Mouse (Mus musculus): ENCODE results near the gene Csad. TPM values are rescaled to one million over a fixed set of nuclear protein-coding genes. Genes with fewer than 3 reads are reported as not detected.

Gene Csad
- polyA plus RNA-seq (2016; fragmentation: Nextera tagmentation; extraction: Ambion mirVana) = 34.0 and 35.5 TPM in 2 replicates

DNA sequence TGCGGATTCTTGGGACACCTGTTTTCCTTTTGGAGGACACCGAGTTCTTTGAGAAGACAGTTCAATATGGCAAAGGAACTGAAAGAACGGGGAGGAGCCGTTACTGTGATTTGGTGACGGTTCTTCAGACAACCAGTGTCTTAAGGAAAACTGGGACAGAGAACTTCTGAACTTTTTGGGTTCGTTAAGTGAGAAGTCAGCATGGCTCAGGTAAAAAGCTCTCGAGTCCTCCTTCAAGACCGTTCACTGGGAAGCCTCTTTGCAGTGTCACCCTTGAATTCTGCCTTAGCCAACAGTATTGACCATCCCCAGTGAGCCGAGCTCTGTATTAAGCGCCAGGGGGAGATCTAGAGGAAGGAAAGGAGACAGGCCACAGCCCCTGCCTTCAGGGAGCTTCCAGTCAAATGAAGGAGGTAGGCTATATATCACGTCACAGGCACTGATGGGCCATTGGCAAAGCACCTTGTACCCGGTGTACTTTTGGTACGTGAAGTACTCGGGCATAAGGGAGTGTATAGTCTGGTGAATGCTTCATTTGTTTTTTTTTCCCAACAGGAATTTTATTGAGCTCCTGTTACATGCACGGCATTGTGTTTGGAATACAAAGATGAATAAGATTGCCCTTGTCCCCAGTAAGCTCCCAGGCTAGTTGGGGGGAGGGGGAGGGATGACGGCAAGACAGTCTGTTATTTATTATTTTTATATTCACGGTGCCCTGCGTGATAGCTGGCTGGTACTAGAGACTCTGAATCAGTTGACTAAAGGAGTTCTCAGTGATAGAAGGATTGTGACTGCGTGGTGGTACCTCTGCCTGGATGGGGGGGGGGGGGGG, at the start of gene Csad:
Gene Csad, minus strand, starts transcription at position 51 of the 832 bp plus-strand sequence.
- peak within 1 kb of the TSS; percentile 86 for H3K4me3 ChIP-seq
- no peaks in the 10 kb centered on the region for H3K27me3 ChIP-seq (ENCODE audit: insufficient read depth, poor library complexity, severe bottlenecking)
- no peak for DNase-seq (ENCODE audit: low spot score)
- no peaks in the 10 kb centered on the region for H3K9me3 ChIP-seq
- peak within 1 kb of the TSS; percentile 99 for H3K27ac ChIP-seq
- 72% methylated on average over 19 of the region's 19 CpGs for WGBS
- H3K4me1 ChIP-seq (replicated peaks) = peaks cover 28% of the 10 kb centered on the region
- peaks cover 57% of the 10 kb centered on the region for H3K36me3 ChIP-seq

DNA sequence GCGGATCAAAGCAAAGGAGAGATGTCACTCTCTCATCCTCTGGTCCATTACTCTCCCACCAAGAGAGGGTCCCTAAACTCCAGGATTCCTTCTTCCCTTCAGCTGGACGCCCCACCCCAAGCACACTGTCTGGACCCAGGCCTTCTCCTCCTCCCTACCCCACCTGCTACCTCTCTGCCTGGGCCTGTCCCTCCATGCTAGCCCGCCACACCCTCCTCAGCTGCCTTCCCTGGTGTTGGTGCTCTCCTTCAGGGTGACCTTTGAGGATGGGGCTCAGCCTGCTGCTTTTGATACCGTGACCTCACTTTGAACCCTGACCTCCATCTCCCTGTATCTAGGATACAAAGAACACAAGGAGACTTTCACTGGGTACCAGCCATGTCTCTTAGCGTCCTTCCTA, 46.0 kb upstream of the Csad start:
- no peak overlapping the region for H3K4me3 ChIP-seq
- 47% methylated on average over 5 of the region's 5 CpGs for WGBS
- H3K9me3 ChIP-seq = no peaks in the 10 kb centered on the region
- H3K27ac ChIP-seq = 0 out of 2 replicates have a peak overlapping the region, but pooled peaks have one; percentile 19
- H3K4me1 ChIP-seq (replicated peaks) = peaks cover 74% of the 10 kb centered on the region
- peaks cover 92% of the 10 kb centered on the region for H3K27me3 ChIP-seq (ENCODE audit: insufficient read depth, poor library complexity, severe bottlenecking)
- no peaks in the 10 kb centered on the region for H3K36me3 ChIP-seq
- DNase-seq (ENCODE audit: low spot score) = no peak

DNA sequence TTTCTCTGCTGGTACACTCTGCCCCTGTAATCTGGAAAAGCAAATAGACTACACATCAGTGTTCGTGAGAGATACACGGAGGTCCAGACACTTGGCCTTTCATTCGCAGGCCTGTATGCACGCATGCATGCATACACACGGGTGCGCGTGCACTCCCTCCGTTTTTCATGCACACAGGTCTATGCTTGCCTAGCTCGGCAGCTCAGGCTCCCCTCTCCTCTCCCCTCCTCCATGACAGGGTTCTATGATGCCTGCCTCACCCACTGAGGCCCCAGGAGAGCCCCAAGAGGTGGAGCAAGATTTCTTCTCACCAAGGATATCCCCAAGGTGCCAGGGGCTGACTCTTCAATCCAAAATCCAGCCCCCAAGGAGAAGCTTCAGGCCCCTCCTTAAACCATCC, 45.4 kb upstream of the Csad start:
- Histone ChIP-seq H3K9me3 (no peaks in the 10 kb centered on the region), H3K4me3 (peak overlapping the region; percentile 68; the same call in 1 of the 2 replicates), H3K27me3 (ENCODE audit: insufficient read depth, poor library complexity, severe bottlenecking) (peaks cover 92% of the 10 kb centered on the region), H3K4me1 (replicated peaks) (peaks cover 74% of the 10 kb centered on the region), H3K36me3 (no peaks in the 10 kb centered on the region), H3K27ac (peak overlapping the region; percentile 71)
- WGBS = 47% methylated on average over 9 of the region's 9 CpGs
- no peak for DNase-seq (ENCODE audit: low spot score)

DNA sequence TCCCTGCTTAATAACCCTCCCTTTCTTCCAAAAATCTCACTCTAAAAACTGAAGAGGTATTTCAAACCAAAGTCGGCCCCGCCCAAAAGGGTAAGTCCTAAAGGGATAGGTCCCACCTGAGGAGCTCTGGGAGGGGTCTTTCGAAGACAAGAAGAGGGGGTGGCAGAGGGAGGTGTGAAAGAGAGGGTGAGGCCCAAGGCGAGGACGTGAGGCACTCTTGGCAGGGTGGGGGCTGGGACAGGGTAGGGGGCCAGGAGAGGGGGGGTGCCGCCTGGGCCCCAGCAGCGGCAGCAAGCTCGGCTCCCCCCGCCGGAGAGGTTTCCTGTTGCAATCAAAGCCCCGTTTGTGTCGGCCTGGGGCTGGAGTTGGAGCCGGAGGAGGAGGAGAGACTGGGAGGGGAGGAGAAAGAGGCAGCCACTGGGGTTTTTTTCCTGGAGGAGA, 44.7 kb upstream of the Csad start:
- H3K4me1 ChIP-seq (replicated peaks) = peaks cover 76% of the 10 kb centered on the region
- 2% methylated on average over 13 of the region's 13 CpGs for WGBS
- H3K9me3 ChIP-seq = no peaks in the 10 kb centered on the region
- H3K27me3 ChIP-seq (ENCODE audit: insufficient read depth, poor library complexity, severe bottlenecking) = peaks cover 94% of the 10 kb centered on the region
- H3K27ac ChIP-seq = peak overlapping the region; percentile 71
- H3K4me3 ChIP-seq = peak overlapping the region; percentile 68
- no peaks in the 10 kb centered on the region for H3K36me3 ChIP-seq
- peak; percentile 58 for DNase-seq (ENCODE audit: low spot score)

DNA sequence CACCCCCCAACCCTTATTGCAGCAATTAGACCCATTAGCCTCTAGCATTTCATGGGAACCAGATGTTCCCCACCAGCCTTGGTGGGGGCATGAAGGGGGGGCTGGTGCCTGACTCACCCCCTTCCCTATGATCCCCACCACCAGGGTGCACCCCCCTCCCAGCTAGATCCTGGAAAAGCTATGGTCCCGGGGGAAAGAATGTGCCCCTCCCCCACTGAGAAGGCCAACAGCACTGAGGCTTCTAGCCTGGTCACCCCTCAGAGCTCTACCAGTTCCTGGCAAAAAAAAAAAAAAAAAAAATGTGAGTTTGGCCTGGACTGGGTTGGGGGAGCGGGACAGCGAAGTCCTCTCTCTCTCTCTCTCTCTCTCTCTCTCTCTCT, 44.3 kb upstream of the Csad start:
- peaks cover 94% of the 10 kb centered on the region for H3K27me3 ChIP-seq (ENCODE audit: insufficient read depth, poor library complexity, severe bottlenecking)
- WGBS = 0% methylated on average over 1 of the region's 3 CpGs
- peak; percentile 42 for DNase-seq (ENCODE audit: low spot score)
- peak overlapping the region; percentile 68 for H3K4me3 ChIP-seq
- no peaks in the 10 kb centered on the region for H3K9me3 ChIP-seq
- H3K36me3 ChIP-seq = no peaks in the 10 kb centered on the region
- peaks cover 80% of the 10 kb centered on the region for H3K4me1 ChIP-seq (replicated peaks)
- H3K27ac ChIP-seq = peak overlapping the region; percentile 71

DNA sequence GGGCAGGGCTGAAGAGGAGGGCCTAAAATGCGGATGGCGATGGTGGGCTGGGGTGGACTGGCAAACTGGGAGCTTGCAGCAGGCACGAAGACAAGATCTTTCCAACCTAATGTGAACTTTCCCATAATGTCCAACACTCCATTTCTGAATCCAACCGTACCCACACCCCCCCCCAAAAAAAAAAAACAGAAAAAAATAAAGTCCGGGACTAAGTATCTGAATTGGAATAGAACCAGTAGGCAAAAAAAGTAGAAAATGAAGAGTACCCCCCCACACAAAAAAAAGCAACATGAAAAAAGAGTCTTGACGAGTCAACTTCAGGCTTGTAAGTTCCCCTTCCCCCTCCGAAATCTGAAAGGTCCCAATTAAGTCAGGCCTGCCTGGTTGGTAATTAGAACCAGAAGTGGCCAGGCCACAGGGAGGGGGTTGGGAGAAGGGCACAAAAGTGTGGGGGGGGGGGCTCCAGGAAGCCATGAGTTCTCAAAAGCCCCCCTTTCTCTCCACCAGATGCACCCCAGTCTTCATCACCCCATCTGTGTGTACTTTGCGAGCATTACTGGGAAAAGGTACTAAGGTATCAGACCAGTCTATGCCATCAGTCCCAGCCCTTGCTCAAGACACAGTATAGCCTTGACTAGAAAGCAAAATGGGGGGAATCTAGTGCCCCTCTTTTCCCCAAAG, 43.7 kb upstream of the Csad start:
- H3K36me3 ChIP-seq = no peaks in the 10 kb centered on the region
- peak; percentile 52 for DNase-seq (ENCODE audit: low spot score)
- 5% methylated on average over 8 of the region's 8 CpGs for WGBS
- H3K27me3 ChIP-seq (ENCODE audit: insufficient read depth, poor library complexity, severe bottlenecking) = peaks cover 95% of the 10 kb centered on the region
- peaks cover 86% of the 10 kb centered on the region for H3K4me1 ChIP-seq (replicated peaks)
- H3K9me3 ChIP-seq = no peaks in the 10 kb centered on the region
- H3K27ac ChIP-seq = peak overlapping the region; percentile 85
- H3K4me3 ChIP-seq = peak overlapping the region; percentile 68

DNA sequence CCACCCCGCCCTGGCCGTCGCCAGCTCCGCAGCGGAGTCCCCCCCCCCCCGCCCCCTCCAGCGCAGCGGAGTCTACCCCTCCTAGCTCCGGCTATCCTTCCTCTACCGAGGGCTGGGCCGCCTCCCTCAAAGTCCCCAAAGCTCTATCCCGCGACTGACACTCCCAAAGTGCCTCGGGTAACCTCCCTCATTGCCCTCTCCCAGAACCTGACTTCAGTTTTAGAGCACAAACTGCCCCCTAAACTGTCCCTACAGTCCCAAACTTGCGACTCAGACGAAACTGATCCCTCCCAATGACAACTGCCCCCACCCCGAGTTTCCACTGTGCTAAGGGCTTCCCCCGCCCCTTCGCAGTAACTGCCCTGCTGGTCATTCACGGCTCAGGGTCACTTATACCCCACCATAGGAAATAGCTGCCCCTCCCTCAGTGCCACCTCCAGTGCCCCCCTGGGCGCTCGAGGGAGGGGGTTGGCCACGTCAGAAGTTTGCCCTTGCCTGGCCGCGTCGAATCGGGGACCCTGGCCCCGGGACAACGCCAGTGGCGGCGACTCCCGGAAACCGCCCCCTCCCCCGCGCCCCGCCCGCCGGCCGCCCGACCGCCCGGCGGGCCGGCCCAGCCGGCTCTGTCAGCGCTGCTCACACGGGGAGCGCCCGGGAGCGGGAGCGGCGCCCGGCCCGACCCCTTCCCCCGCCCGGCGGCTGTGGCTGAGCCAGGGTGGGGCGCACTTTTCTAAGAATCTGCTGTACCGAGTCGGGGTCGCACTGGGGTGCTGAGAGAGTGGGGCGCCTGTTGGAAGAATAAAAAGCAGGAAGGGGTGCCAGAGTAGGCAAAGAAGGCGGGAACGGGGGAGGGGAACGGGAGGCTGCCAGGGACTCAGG, 43.0 kb upstream of the Csad start:
- Histone ChIP-seq H3K4me3 (peak overlapping the region; percentile 68), H3K9me3 (no peaks in the 10 kb centered on the region), H3K27ac (peak overlapping the region; percentile 85), H3K27me3 (ENCODE audit: insufficient read depth, poor library complexity, severe bottlenecking) (peaks cover 98% of the 10 kb centered on the region), H3K36me3 (no peaks in the 10 kb centered on the region), H3K4me1 (replicated peaks) (peaks cover 93% of the 10 kb centered on the region)
- DNase-seq (ENCODE audit: low spot score) = peak; percentile 70
- WGBS = under 1% methylated on average over 65 of the region's 65 CpGs

DNA sequence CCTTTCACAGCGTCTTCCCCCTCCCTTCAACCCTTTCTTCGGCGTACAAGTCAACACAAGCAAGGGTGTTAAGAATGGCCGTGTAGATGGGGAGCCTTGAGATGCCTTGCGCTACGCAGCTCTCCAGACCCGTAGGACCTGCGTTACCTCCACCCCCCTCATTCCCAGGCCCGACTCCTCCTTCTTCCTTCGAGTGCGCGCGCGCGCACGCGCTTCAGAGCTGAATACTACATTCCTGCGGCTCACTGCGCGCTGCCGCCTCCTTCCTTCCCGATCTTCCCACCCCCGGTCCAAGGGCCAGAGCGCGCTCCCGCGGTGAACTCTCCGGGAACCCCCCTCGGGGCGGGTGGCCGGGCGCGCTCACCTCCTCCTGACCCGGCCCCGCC, 42.3 kb upstream of the Csad start:
- H3K4me1 ChIP-seq (replicated peaks) = peaks cover 94% of the 10 kb centered on the region
- peak overlapping the region; percentile 85 for H3K27ac ChIP-seq
- H3K9me3 ChIP-seq = no peaks in the 10 kb centered on the region
- DNase-seq (ENCODE audit: low spot score) = peak; percentile 89
- peaks cover 99% of the 10 kb centered on the region for H3K27me3 ChIP-seq (ENCODE audit: insufficient read depth, poor library complexity, severe bottlenecking)
- peak overlapping the region; percentile 68 for H3K4me3 ChIP-seq
- no peaks in the 10 kb centered on the region for H3K36me3 ChIP-seq
- 0% methylated on average over 34 of the region's 35 CpGs for WGBS

DNA sequence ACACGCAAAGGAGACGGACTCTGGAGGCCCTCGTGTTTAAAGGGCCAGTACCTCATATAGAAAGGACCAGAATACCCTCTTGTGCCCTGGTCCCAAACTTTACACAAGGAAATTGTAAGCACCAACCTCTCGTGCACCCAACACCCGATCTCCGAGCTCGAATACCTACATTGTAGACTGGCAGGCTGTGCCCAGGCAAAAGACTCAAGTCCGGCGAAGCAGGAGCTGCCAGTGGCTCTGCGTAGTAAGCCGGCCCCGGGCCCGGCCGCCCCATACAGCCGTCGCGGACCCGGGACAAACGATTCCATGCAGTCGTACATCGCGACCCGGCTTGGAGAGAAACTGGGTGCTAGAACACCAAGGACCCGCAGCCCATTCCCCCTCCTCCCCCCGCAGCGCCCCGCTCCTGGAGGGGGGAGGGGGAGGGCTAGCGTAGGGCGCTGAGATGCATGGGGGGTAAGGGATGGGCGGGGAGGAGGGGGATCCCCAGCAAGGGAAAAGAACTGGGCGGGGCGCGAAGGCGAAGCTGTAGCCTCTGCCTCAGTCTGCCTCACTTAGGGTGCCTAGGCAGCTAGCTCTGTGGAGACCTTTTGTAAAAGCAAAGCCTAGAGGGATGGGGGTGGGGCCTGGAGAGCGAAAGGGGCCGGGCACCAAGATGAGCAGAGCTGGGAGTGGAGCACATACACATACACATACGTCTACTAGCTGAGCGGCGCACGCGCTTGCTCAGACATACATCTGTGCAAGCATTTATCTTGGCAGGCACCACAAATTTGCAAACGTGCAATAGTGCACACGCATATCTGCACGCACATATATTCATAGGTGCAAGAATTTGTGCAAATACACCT, 41.6 kb upstream of the Csad start:
- H3K36me3 ChIP-seq = no peaks in the 10 kb centered on the region
- peak overlapping the region; percentile 85 for H3K27ac ChIP-seq
- H3K4me3 ChIP-seq = peak overlapping the region; percentile 68
- H3K4me1 ChIP-seq (replicated peaks) = peaks cover 89% of the 10 kb centered on the region
- H3K27me3 ChIP-seq (ENCODE audit: insufficient read depth, poor library complexity, severe bottlenecking) = peaks cover 99% of the 10 kb centered on the region
- H3K9me3 ChIP-seq = no peaks in the 10 kb centered on the region
- under 1% methylated on average over 44 of the region's 44 CpGs for WGBS
- peak; percentile 77 for DNase-seq (ENCODE audit: low spot score)

DNA sequence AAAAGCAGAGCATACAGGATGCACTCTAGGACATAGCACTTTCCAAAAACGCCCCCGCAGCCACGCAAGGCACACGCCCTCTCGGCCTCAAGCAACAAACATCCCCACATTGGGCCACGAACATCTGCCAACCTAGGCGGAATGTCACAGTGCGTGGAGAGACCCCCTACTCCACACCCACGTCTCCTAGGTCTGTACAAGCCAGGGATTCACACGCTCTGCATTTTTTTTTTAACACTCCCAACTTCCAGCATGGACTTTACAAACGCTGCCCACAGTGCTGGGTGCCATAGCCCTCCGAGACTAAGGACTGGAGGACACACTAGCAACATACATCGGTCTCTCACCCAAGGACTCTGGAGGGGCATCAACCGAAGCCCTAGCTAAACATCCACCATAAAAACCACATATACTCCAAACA, 40.9 kb upstream of the Csad start:
- peak overlapping the region; percentile 68 for H3K4me3 ChIP-seq
- peak overlapping the region; percentile 85 for H3K27ac ChIP-seq
- no peak for DNase-seq (ENCODE audit: low spot score)
- peaks cover 96% of the 10 kb centered on the region for H3K27me3 ChIP-seq (ENCODE audit: insufficient read depth, poor library complexity, severe bottlenecking)
- 3% methylated on average over 14 of the region's 14 CpGs for WGBS
- no peaks in the 10 kb centered on the region for H3K36me3 ChIP-seq
- peaks cover 82% of the 10 kb centered on the region for H3K4me1 ChIP-seq (replicated peaks)
- no peaks in the 10 kb centered on the region for H3K9me3 ChIP-seq

DNA sequence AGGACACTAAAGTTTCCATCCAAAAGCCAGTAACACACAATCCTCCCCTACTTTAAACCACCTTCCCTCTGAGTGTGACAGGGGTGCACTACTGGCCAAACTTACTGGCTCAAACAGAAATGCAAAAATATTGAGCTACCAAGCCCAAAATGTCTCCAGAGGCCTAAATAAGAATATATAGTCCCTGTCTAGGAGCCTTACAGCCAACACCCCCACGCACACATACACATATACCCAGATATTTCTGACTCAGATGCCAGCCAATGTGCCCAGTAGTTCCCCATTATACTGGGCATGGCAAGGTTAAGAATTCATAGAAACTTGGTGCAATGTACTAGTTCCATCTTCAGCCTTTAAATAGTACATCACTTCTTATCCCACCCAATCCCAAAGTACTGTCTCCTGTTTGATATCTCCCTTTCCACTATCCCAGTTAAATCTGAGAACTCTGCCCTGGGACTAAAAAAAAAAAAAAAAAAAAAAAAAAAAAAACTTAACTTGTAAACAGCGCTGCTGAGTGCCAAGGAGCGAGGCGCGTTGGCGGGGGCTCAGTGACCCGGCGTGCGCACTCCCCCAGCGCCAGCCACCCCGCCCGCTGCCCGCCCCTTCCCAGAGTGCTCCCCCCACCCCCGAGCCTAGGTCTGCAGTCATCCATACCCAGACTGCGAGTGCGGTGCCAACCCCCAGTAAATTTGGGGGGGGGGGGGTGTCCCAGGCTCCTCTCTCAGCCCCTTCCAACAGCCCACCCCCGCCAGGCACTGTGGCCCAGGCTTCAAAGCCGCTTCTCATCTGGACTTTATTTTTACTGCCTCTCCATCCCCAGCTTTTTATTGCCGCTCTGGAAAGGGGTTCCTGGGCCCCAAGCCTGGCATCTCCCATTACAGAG, 40.0 kb upstream of the Csad start:
- H3K36me3 ChIP-seq = no peaks in the 10 kb centered on the region
- H3K27me3 ChIP-seq (ENCODE audit: insufficient read depth, poor library complexity, severe bottlenecking) = peaks cover 94% of the 10 kb centered on the region
- peak overlapping the region; percentile 20; the same call in 1 of the 2 replicates for H3K27ac ChIP-seq
- 5% methylated on average over 19 of the region's 19 CpGs for WGBS
- no peaks in the 10 kb centered on the region for H3K9me3 ChIP-seq
- no peak for DNase-seq (ENCODE audit: low spot score)
- H3K4me1 ChIP-seq (replicated peaks) = peaks cover 77% of the 10 kb centered on the region
- peak overlapping the region; percentile 68 for H3K4me3 ChIP-seq
